12 mouse cellular contexts compared by ENCODE assay signal in genomic region chr14:55470806-55471205, GRCm38 (mm10). TPM values are rescaled to one million over a fixed set of nuclear protein-coding genes. Genes with fewer than 3 reads are reported as not detected.
A peak's percentile ranks its signal among the peaks of the same experiment; 100 is the strongest.
DNase-seq lines count a peak whose midpoint lies in the region; ATAC-seq and TF ChIP-seq lines count a peak whose summit lies in the region.
"Had no signal": no experiment of that assay in that cellular context is flagged by ENCODE, and none has a peak within 500 bp of the region (broad histone marks: within the 10 kb centered on the region; RNA-seq: fewer than 3 reads in every experiment).

No protein-coding gene starts in this region.

- no peak for DNase-seq in heart, embryonic 10.5 days (ENCODE audit: low spot score)
- DNase-seq in heart, postnatal 36 days, result no peak
- no peak for DNase-seq in midbrain, postnatal 0 days (ENCODE audit: low spot score)
- no peak for DNase-seq in gastrocnemius, postnatal 4 days (ENCODE audit: low spot score in 2 of 2)
- DNase-seq in frontal cortex, postnatal 36 days (ENCODE audit: low spot score in 2 of 2), result no peak
- DNase-seq: cerebellum, adult 11-12 months had no signal

- H3K9ac ChIP-seq in midbrain, postnatal 0 days (replicated peaks; ENCODE audit: low read length, poor library complexity, severe bottlenecking), result peak overlapping the region; percentile 8; the same call in 1 of the 2 replicates
- no peak overlapping the region for H3K9ac ChIP-seq in midbrain, embryonic 16.5 days (ENCODE audit: low read depth, low read length)
- no peak overlapping the region for H3K9ac ChIP-seq in intestine, embryonic 15.5 days
- H3K9ac ChIP-seq in stomach, embryonic 16.5 days (ENCODE audit: low read length), result no peak overlapping the region
- H3K9ac ChIP-seq: neural tube, embryonic 12.5 days had no signal

- 0 out of 2 replicates have a peak overlapping the region, but pooled peaks have one; percentile 9 for H3K4me3 ChIP-seq in heart, embryonic 10.5 days
- H3K4me3 ChIP-seq in midbrain, postnatal 0 days (ENCODE audit: low read depth, low read length), result no peak overlapping the region
- no peak overlapping the region for H3K4me3 ChIP-seq in midbrain, embryonic 16.5 days (ENCODE audit: low read depth, low read length)
- no peak overlapping the region for H3K4me3 ChIP-seq in intestine, embryonic 15.5 days (replicated peaks)
- H3K4me3 ChIP-seq in stomach, embryonic 16.5 days (replicated peaks; ENCODE audit: low read length), result no peak overlapping the region
- H3K4me3 ChIP-seq: neural tube, embryonic 12.5 days had no signal

- H3K4me1 ChIP-seq in heart, embryonic 10.5 days, result peaks cover 9% of the 10 kb centered on the region; the same call in 1 of the 2 replicates
- no peaks in the 10 kb centered on the region for H3K4me1 ChIP-seq in midbrain, postnatal 0 days (ENCODE audit: insufficient read depth, low read length)
- H3K4me1 ChIP-seq in midbrain, embryonic 16.5 days (ENCODE audit: control insufficient read depth, insufficient read depth, low read length), result no peaks in the 10 kb centered on the region
- H3K4me1 ChIP-seq in intestine, embryonic 15.5 days (replicated peaks), result no peaks in the 10 kb centered on the region
- no peaks in the 10 kb centered on the region for H3K4me1 ChIP-seq in stomach, embryonic 16.5 days (ENCODE audit: control insufficient read depth, insufficient read depth, low read length)

- WGBS in heart, embryonic 10.5 days, result 2% methylated on average over 10 of the region's 10 CpGs
- 12% methylated on average over 10 of the region's 10 CpGs for WGBS in midbrain, postnatal 0 days
- WGBS in midbrain, embryonic 16.5 days, result 21% methylated on average over 10 of the region's 10 CpGs
- WGBS in intestine, embryonic 15.5 days, result 4% methylated on average over 10 of the region's 10 CpGs
- 4% methylated on average over 10 of the region's 10 CpGs for WGBS in stomach, embryonic 16.5 days

- no peak for TF ChIP-seq CTCF in midbrain, postnatal 0 days (IDR thresholded peaks at IDR 0.05)

- no peaks in the 10 kb centered on the region for H3K27me3 ChIP-seq in heart, embryonic 10.5 days (ENCODE audit: insufficient read depth, poor library complexity, severe bottlenecking)
- H3K27me3 ChIP-seq in midbrain, postnatal 0 days (ENCODE audit: insufficient read depth, low read length), result no peaks in the 10 kb centered on the region
- no peaks in the 10 kb centered on the region for H3K27me3 ChIP-seq in midbrain, embryonic 16.5 days (ENCODE audit: control insufficient read depth, insufficient read depth, low read depth, low read length)
- no peaks in the 10 kb centered on the region for H3K27me3 ChIP-seq in intestine, embryonic 15.5 days (replicated peaks)
- H3K27me3 ChIP-seq in stomach, embryonic 16.5 days (ENCODE audit: control insufficient read depth, insufficient read depth, low read length), result no peaks in the 10 kb centered on the region
- H3K27me3 ChIP-seq: neural tube, embryonic 12.5 days had no signal

- no peak for ATAC-seq in midbrain, postnatal 0 days (ENCODE audit: low FRiP score)
- no peak for ATAC-seq in midbrain, embryonic 16.5 days
- no peak for ATAC-seq in intestine, embryonic 15.5 days
- ATAC-seq in stomach, embryonic 16.5 days (ENCODE audit: insufficient read depth, low FRiP score), result no peak

- no peak overlapping the region for H3K27ac ChIP-seq in heart, embryonic 10.5 days
- no peak overlapping the region for H3K27ac ChIP-seq in midbrain, postnatal 0 days (ENCODE audit: low read depth, low read length)
- no peak overlapping the region for H3K27ac ChIP-seq in midbrain, embryonic 16.5 days (ENCODE audit: low read length)
- no peak overlapping the region for H3K27ac ChIP-seq in intestine, embryonic 15.5 days
- no peak overlapping the region for H3K27ac ChIP-seq in stomach, embryonic 16.5 days (ENCODE audit: low read length)
- H3K27ac ChIP-seq: neural tube, embryonic 12.5 days had no signal

- intact Hi-C loops in heart, postnatal 36 days (cut with DNase I), result no loop called here

- H3K36me3 ChIP-seq in heart, embryonic 10.5 days, result no peaks in the 10 kb centered on the region
- H3K36me3 ChIP-seq in midbrain, postnatal 0 days (ENCODE audit: insufficient read depth, low read length), result no peaks in the 10 kb centered on the region
- H3K36me3 ChIP-seq in midbrain, embryonic 16.5 days (ENCODE audit: control insufficient read depth, insufficient read depth, low read length), result no peaks in the 10 kb centered on the region
- no peaks in the 10 kb centered on the region for H3K36me3 ChIP-seq in intestine, embryonic 15.5 days
- no peaks in the 10 kb centered on the region for H3K36me3 ChIP-seq in stomach, embryonic 16.5 days (ENCODE audit: control insufficient read depth, insufficient read depth, low read length)
- H3K36me3 ChIP-seq: neural tube, embryonic 12.5 days had no signal

- no peaks in the 10 kb centered on the region for H3K9me3 ChIP-seq in heart, embryonic 10.5 days
- no peaks in the 10 kb centered on the region for H3K9me3 ChIP-seq in midbrain, postnatal 0 days (ENCODE audit: low read length)
- no peaks in the 10 kb centered on the region for H3K9me3 ChIP-seq in midbrain, embryonic 16.5 days (replicated peaks; ENCODE audit: control insufficient read depth, low read length, poor library complexity, severe bottlenecking)
- H3K9me3 ChIP-seq in intestine, embryonic 15.5 days, result no peaks in the 10 kb centered on the region
- no peaks in the 10 kb centered on the region for H3K9me3 ChIP-seq in stomach, embryonic 16.5 days (replicated peaks; ENCODE audit: control insufficient read depth, low read length)
- H3K9me3 ChIP-seq: neural tube, embryonic 12.5 days had no signal

- no peak overlapping the region for H3K4me2 ChIP-seq in midbrain, postnatal 0 days (ENCODE audit: low read depth, low read length, poor library complexity, severe bottlenecking)
- no peak overlapping the region for H3K4me2 ChIP-seq in midbrain, embryonic 16.5 days (ENCODE audit: low read length)
- H3K4me2 ChIP-seq in intestine, embryonic 15.5 days (replicated peaks), result peak overlapping the region; percentile 0
- peak overlapping the region; percentile 15 for H3K4me2 ChIP-seq in stomach, embryonic 16.5 days (ENCODE audit: low read depth, low read length)
- H3K4me2 ChIP-seq: neural tube, embryonic 12.5 days had no signal

RNA-seq across cellular contexts. Expression of gene Dhrs4, which starts 7.8 kb away (rescaled TPM):
- polyA plus RNA-seq in heart, embryonic 10.5 days (2016; fragmentation: Nextera tagmentation; extraction: Ambion mirVana), result 62.6 and 85.5 TPM in 2 replicates
- total RNA-seq in heart, postnatal 36 days (2021), result 100 to 1,000 TPM; 118 to 130 TPM
- total RNA-seq in midbrain, postnatal 0 days (2014; rRNA removed), result 10.0 and 13.8 TPM in 2 replicates
- polyA plus RNA-seq in midbrain, postnatal 0 days (2015; fragmentation: Nextera tagmentation; extraction: Ambion mirVana), result 18.0 and 19.4 TPM in 2 replicates
- polyA plus RNA-seq in midbrain, embryonic 16.5 days (2015; fragmentation: Nextera tagmentation; extraction: Ambion mirVana), result 21.4 and 22.2 TPM in 2 replicates
- 137 and 139 TPM in 2 replicates for polyA plus RNA-seq in intestine, embryonic 15.5 days (2015; fragmentation: Nextera tagmentation; extraction: Ambion mirVana)
- 108 and 109 TPM in 2 replicates for polyA plus RNA-seq in stomach, embryonic 16.5 days (2015; fragmentation: Nextera tagmentation; extraction: Ambion mirVana)
- total RNA-seq in gastrocnemius, postnatal 4 days (2021), result 10 to 100 TPM; 23.7 to 28.5 TPM

RNA-seq across cellular contexts. Expression of gene Carmil3, which starts 19.6 kb away (rescaled TPM):
- polyA plus RNA-seq in heart, embryonic 10.5 days (2016; fragmentation: Nextera tagmentation; extraction: Ambion mirVana), result 1.5 and 3.3 TPM in 2 replicates
- 1 to 10 TPM; 3.1 to 3.2 TPM for total RNA-seq in heart, postnatal 36 days (2021)
- 118 and 166 TPM in 2 replicates for total RNA-seq in midbrain, postnatal 0 days (2014; rRNA removed)
- polyA plus RNA-seq in midbrain, postnatal 0 days (2015; fragmentation: Nextera tagmentation; extraction: Ambion mirVana), result 33.3 and 37.6 TPM in 2 replicates
- 34.5 and 37.7 TPM in 2 replicates for polyA plus RNA-seq in midbrain, embryonic 16.5 days (2015; fragmentation: Nextera tagmentation; extraction: Ambion mirVana)
- 2.2 and 2.4 TPM in 2 replicates for polyA plus RNA-seq in intestine, embryonic 15.5 days (2015; fragmentation: Nextera tagmentation; extraction: Ambion mirVana)
- polyA plus RNA-seq in stomach, embryonic 16.5 days (2015; fragmentation: Nextera tagmentation; extraction: Ambion mirVana), result 1.8 and 1.9 TPM in 2 replicates
- total RNA-seq in gastrocnemius, postnatal 4 days (2021), result 1 to 10 TPM; 3.2 to 4.4 TPM

RNA-seq across cellular contexts. Expression of gene Cpne6, which starts 39.4 kb away (rescaled TPM):
- polyA plus RNA-seq in heart, embryonic 10.5 days (2016; fragmentation: Nextera tagmentation; extraction: Ambion mirVana), result 0.36 and 0.41 TPM in 2 replicates
- not detected for total RNA-seq in heart, postnatal 36 days (2021)
- total RNA-seq in midbrain, postnatal 0 days (2014; rRNA removed), result 9.4 and 14.7 TPM in 2 replicates
- 12.3 and 15.0 TPM in 2 replicates for polyA plus RNA-seq in midbrain, postnatal 0 days (2015; fragmentation: Nextera tagmentation; extraction: Ambion mirVana)
- 2.2 and 3.4 TPM in 2 replicates for polyA plus RNA-seq in midbrain, embryonic 16.5 days (2015; fragmentation: Nextera tagmentation; extraction: Ambion mirVana)
- polyA plus RNA-seq in intestine, embryonic 15.5 days (2015; fragmentation: Nextera tagmentation; extraction: Ambion mirVana), result 0.25 and 0.40 TPM in 2 replicates
- 0.25 and 0.31 TPM in 2 replicates for polyA plus RNA-seq in stomach, embryonic 16.5 days (2015; fragmentation: Nextera tagmentation; extraction: Ambion mirVana)
- total RNA-seq in gastrocnemius, postnatal 4 days (2021), result not detected
- total RNA-seq: liver, adult 2 months had no signal
- polyA plus RNA-seq: C2C12; liver, adult 2 months had no signal

RNA-seq across cellular contexts. Expression of gene Nrl, which starts 54.0 kb away (rescaled TPM):
- polyA plus RNA-seq in heart, embryonic 10.5 days (2016; fragmentation: Nextera tagmentation; extraction: Ambion mirVana), result not detected in 2 replicates
- not detected for total RNA-seq in heart, postnatal 36 days (2021)
- 1.5 and 3.8 TPM in 2 replicates for total RNA-seq in midbrain, postnatal 0 days (2014; rRNA removed)
- 0.55 and 0.57 TPM in 2 replicates for polyA plus RNA-seq in midbrain, postnatal 0 days (2015; fragmentation: Nextera tagmentation; extraction: Ambion mirVana)
- polyA plus RNA-seq in midbrain, embryonic 16.5 days (2015; fragmentation: Nextera tagmentation; extraction: Ambion mirVana), result 0.08 and 0.19 TPM in 2 replicates
- polyA plus RNA-seq in intestine, embryonic 15.5 days (2015; fragmentation: Nextera tagmentation; extraction: Ambion mirVana), result not detected in 2 replicates
- not detected in 2 replicates for polyA plus RNA-seq in stomach, embryonic 16.5 days (2015; fragmentation: Nextera tagmentation; extraction: Ambion mirVana)
- total RNA-seq in gastrocnemius, postnatal 4 days (2021), result not detected
- total RNA-seq: liver, adult 2 months had no signal
- polyA plus RNA-seq: C2C12; liver, adult 2 months had no signal

Comparison
In these comparisons a context has a peak if more than half of its experiments do, and no peak if none do; other contexts are left out.
1. H3K4me2 ChIP-seq: peak in intestine, embryonic 15.5 days (single experiment) and stomach, embryonic 16.5 days (single experiment); none in midbrain, postnatal 0 days (single experiment) and midbrain, embryonic 16.5 days (single experiment).